Mouse (Mus musculus) heart, postnatal 10 days (tissue): ENCODE data around the gene Parva. TPM values are rescaled to one million over a fixed set of nuclear protein-coding genes. Genes with fewer than 3 reads are reported as not detected.

Experiments
- DNase-seq, 2 experiments: peaks; one replicate each; pipeline ENCODE4 v3.0.0; 2021
- intact Hi-C: fragments of 180-260 bp; cut with DNase I; formaldehyde crosslinking; loops from one replicate; pipeline ENCODE4 v1.15.1; 2025
- total RNA-seq, 2 experiments: library from RNA; stranded (reverse); gene quantifications; 2 replicates each; pipeline ENCODE4 v1.2.3; 2021

Parva gene
- total RNA-seq, 2 experiments from 2014 or later: 88.1 to 92.3 TPM

- intact Hi-C loops: no loop called here
Measured at GRCm38 (mm10) chr7:112417598-112417997, 9.7 kb upstream of the Parva start.

GRCm38 (mm10) chr7:112423438-112423837 lies 3.9 kb upstream of the Parva start:
- no peak for DNase-seq
- intact Hi-C loops: no loop called here

More at GRCm38 (mm10) chr7:112417598-112417997, 9.7 kb upstream of the Parva start:
- no peak for DNase-seq

GRCm38 (mm10) chr7:112426811-112427210 lies 494 bp upstream of the Parva start:
- intact Hi-C loops: no loop called here
- DNase-seq: no peak

- intact Hi-C loops: no loop called here
- DNase-seq: peak; percentile 94
Measured at GRCm38 (mm10) chr7:112428158-112428535, 842 bp downstream of the Parva start.

GRCm38 (mm10) chr7:112439846-112440245 lies 12.5 kb downstream of the Parva start:
- intact Hi-C loops: no loop called here
- DNase-seq: no peak

GRCm38 (mm10) chr7:112444152-112444984 lies 17.1 kb downstream of the Parva start:
- intact Hi-C loops: no loop called here
- no peak for DNase-seq

GRCm38 (mm10) chr7:112444985-112445367 lies 17.7 kb downstream of the Parva start:
- intact Hi-C loops: no loop called here
- DNase-seq: no peak

- intact Hi-C loops: no loop called here
- DNase-seq: no peak
Measured at GRCm38 (mm10) chr7:112446498-112446897, 19.2 kb downstream of the Parva start.

- intact Hi-C loops: no loop called here
- no peak for DNase-seq
Measured at GRCm38 (mm10) chr7:112449954-112450700, 22.8 kb downstream of the Parva start.

- intact Hi-C loops: no loop called here
Measured at GRCm38 (mm10) chr7:112452471-112452870, 25.2 kb downstream of the Parva start.

GRCm38 (mm10) chr7:112453805-112454214 lies 26.5 kb downstream of the Parva start:
- intact Hi-C loops: no loop called here
- DNase-seq: no peak

More at GRCm38 (mm10) chr7:112452471-112452870, 25.2 kb downstream of the Parva start:
- no peak for DNase-seq

GRCm38 (mm10) chr7:112454380-112454779 lies 27.1 kb downstream of the Parva start:
- intact Hi-C loops: no loop called here
- no peak for DNase-seq

GRCm38 (mm10) chr7:112454951-112455350 lies 27.6 kb downstream of the Parva start:
- no peak for DNase-seq
- intact Hi-C loops: no loop called here

- intact Hi-C loops: no loop called here
- DNase-seq: no peak
Measured at GRCm38 (mm10) chr7:112455566-112456110, 28.3 kb downstream of the Parva start.

GRCm38 (mm10) chr7:112457373-112457772 lies 30.1 kb downstream of the Parva start:
- intact Hi-C loops: no loop called here
- no peak for DNase-seq

GRCm38 (mm10) chr7:112457920-112458319 lies 30.6 kb downstream of the Parva start:
- no peak for DNase-seq
- intact Hi-C loops: no loop called here

- intact Hi-C loops: no loop called here
- no peak for DNase-seq
Measured at GRCm38 (mm10) chr7:112458440-112458839, 31.1 kb downstream of the Parva start.

- no peak for DNase-seq
- intact Hi-C loops: no loop called here
Measured at GRCm38 (mm10) chr7:112463074-112463473, 35.8 kb downstream of the Parva start.

GRCm38 (mm10) chr7:112465920-112466319 lies 38.6 kb downstream of the Parva start:
- intact Hi-C loops: loop anchor here (2.0 kb wide), 1 partner anchor 65 kb away; no protein-coding TSS in a partner anchor
- DNase-seq: peak in 1 of 2 experiments; percentile 52

- intact Hi-C loops: loop anchor here (2.0 kb wide), 1 partner anchor 66 kb away; no protein-coding TSS in a partner anchor
- no peak for DNase-seq
Measured at GRCm38 (mm10) chr7:112466786-112467185, 39.5 kb downstream of the Parva start.

- intact Hi-C loops: loop anchor here (2.0 kb wide), 2 partner anchors 67 to 211 kb away; partner anchors contain the start of gene Tead1
- peak; percentile 79 to 83 for DNase-seq
Measured at GRCm38 (mm10) chr7:112467687-112468111, 40.4 kb downstream of the Parva start.
